Mouse (Mus musculus): Measurements from ENCODE around the gene Ankrd28.

Ankrd28 gene

GRCm38 (mm10) chr14:31715669-31716068 is 114.8 kb downstream of the Ankrd28 start:
- no peak for DNase-seq (ENCODE audit: low spot score in 2 of 2)

GRCm38 (mm10) chr14:31709343-31709742 is 121.1 kb downstream of the Ankrd28 start:
- DNase-seq (ENCODE audit: low spot score in 2 of 2) = no peak

- DNase-seq (ENCODE audit: low spot score in 2 of 2) = no peak
Observed at GRCm38 (mm10) chr14:31700376-31700775, 130.1 kb downstream of the Ankrd28 start.

GRCm38 (mm10) chr14:31697755-31698154 is 132.7 kb downstream of the Ankrd28 start:
- no peak for DNase-seq (ENCODE audit: low spot score in 2 of 2)

GRCm38 (mm10) chr14:31697346-31697745 is 133.1 kb downstream of the Ankrd28 start:
- no peak for DNase-seq (ENCODE audit: low spot score in 2 of 2)

- no peak for DNase-seq (ENCODE audit: low spot score in 2 of 2)
Observed at GRCm38 (mm10) chr14:31696985-31697303, 133.5 kb downstream of the Ankrd28 start.

- no peak for DNase-seq (ENCODE audit: low spot score in 2 of 2)
Observed at GRCm38 (mm10) chr14:31696206-31696984, 134.1 kb downstream of the Ankrd28 start.

- DNase-seq (ENCODE audit: low spot score in 2 of 2) = no peak
Observed at GRCm38 (mm10) chr14:31692536-31692935, 137.9 kb downstream of the Ankrd28 start.

GRCm38 (mm10) chr14:31686231-31686630 is 144.2 kb downstream of the Ankrd28 start:
- no peak for DNase-seq (ENCODE audit: low spot score in 2 of 2)

- no peak for DNase-seq (ENCODE audit: low spot score in 2 of 2)
Observed at GRCm38 (mm10) chr14:31685680-31686079, 144.8 kb downstream of the Ankrd28 start.

GRCm38 (mm10) chr14:31684343-31685040 is 146.0 kb downstream of the Ankrd28 start:
- no peak for DNase-seq (ENCODE audit: low spot score in 2 of 2)

GRCm38 (mm10) chr14:31683610-31684009 is 146.8 kb downstream of the Ankrd28 start:
- DNase-seq (ENCODE audit: low spot score in 2 of 2) = no peak

- no peak for DNase-seq (ENCODE audit: low spot score in 2 of 2)
Observed at GRCm38 (mm10) chr14:31681931-31682555, 148.4 kb downstream of the Ankrd28 start.

GRCm38 (mm10) chr14:31681291-31681690 is 149.2 kb downstream of the Ankrd28 start:
- no peak for DNase-seq (ENCODE audit: low spot score in 2 of 2)

GRCm38 (mm10) chr14:31680656-31681055 is 149.8 kb downstream of the Ankrd28 start:
- DNase-seq (ENCODE audit: low spot score in 2 of 2) = no peak

GRCm38 (mm10) chr14:31671635-31672320 is 158.7 kb downstream of the Ankrd28 start:
- DNase-seq (ENCODE audit: low spot score in 2 of 2) = no peak

- no peak for DNase-seq (ENCODE audit: low spot score in 2 of 2)
Observed at GRCm38 (mm10) chr14:31669642-31670490, 160.6 kb downstream of the Ankrd28 start.

GRCm38 (mm10) chr14:31669161-31669611 is 161.3 kb downstream of the Ankrd28 start:
- no peak for DNase-seq (ENCODE audit: low spot score in 2 of 2)

GRCm38 (mm10) chr14:31668326-31668725 is 162.1 kb downstream of the Ankrd28 start:
- no peak for DNase-seq (ENCODE audit: low spot score in 2 of 2)

GRCm38 (mm10) chr14:31667741-31668140 is 162.7 kb downstream of the Ankrd28 start:
- DNase-seq (ENCODE audit: low spot score in 2 of 2) = no peak

Measured in spleen, postnatal 14 days (tissue).